Mouse (Mus musculus) urinary bladder, adult 18-20 months (tissue): ENCODE data around the gene Copa.

Source experiments
- DNase-seq, 2 experiments: peaks; one replicate each; pipeline ENCODE4 v3.0.0; 2022; ENCODE audit warnings: low spot score in 2 of 2, mixed read lengths in 2 of 2

Copa gene

GRCm38 (mm10) chr1:172093522-172093921, 11.2 kb downstream of the Copa start:
- DNase-seq, result no peak

- no peak for DNase-seq
These were observed 12.0 kb downstream of the Copa start for GRCm38 (mm10) chr1:172094295-172094694.

- DNase-seq, result no peak
These were observed 12.9 kb downstream of the Copa start for GRCm38 (mm10) chr1:172095202-172095601.

- no peak for DNase-seq
These were observed 17.1 kb downstream of the Copa start for GRCm38 (mm10) chr1:172099325-172100033.

- no peak for DNase-seq
These were observed 21.3 kb downstream of the Copa start for GRCm38 (mm10) chr1:172103619-172104018.

GRCm38 (mm10) chr1:172105101-172105500, 22.8 kb downstream of the Copa start:
- no peak for DNase-seq

- DNase-seq, result no peak
These were observed 25.6 kb downstream of the Copa start for GRCm38 (mm10) chr1:172107777-172108477.

- no peak for DNase-seq
These were observed 34.6 kb downstream of the Copa start for GRCm38 (mm10) chr1:172116948-172117347.

GRCm38 (mm10) chr1:172119100-172119499, 36.8 kb downstream of the Copa start:
- DNase-seq, result no peak

- DNase-seq, result no peak
These were observed 37.4 kb downstream of the Copa start for GRCm38 (mm10) chr1:172119720-172120119.

GRCm38 (mm10) chr1:172122671-172123070, 40.3 kb downstream of the Copa start:
- DNase-seq, result no peak

GRCm38 (mm10) chr1:172124572-172124971, 42.2 kb downstream of the Copa start:
- DNase-seq, result no peak

- peak; percentile 59 to 65 for DNase-seq
These were observed 44.3 kb downstream of the Copa start, which contains the start of gene Pex19 for GRCm38 (mm10) chr1:172126376-172127347. TSS of gene Pex19 (plus strand) at chr1:172126755.

- no peak for DNase-seq
These were observed 45.2 kb downstream of the Copa start for GRCm38 (mm10) chr1:172127487-172127886.

GRCm38 (mm10) chr1:172128563-172128962, 46.2 kb downstream of the Copa start:
- no peak for DNase-seq

GRCm38 (mm10) chr1:172129108-172129507, 46.8 kb downstream of the Copa start:
- no peak for DNase-seq

GRCm38 (mm10) chr1:172129780-172130179, 47.5 kb downstream of the Copa start:
- no peak for DNase-seq

GRCm38 (mm10) chr1:172132319-172132718, 50.0 kb downstream of the Copa start:
- DNase-seq, result no peak

- DNase-seq, result no peak
These were observed 51.2 kb downstream of the Copa start for GRCm38 (mm10) chr1:172133535-172133934.

- DNase-seq, result no peak
These were observed 51.7 kb downstream of the Copa start for GRCm38 (mm10) chr1:172134072-172134471.

- no peak for DNase-seq
These were observed 57.8 kb downstream of the Copa start for GRCm38 (mm10) chr1:172140160-172140559.

- DNase-seq, result no peak
These were observed 58.5 kb downstream of the Copa start for GRCm38 (mm10) chr1:172140825-172141224.
